Mouse (Mus musculus): ENCODE results near the gene Card9. TPM values are rescaled to one million over a fixed set of nuclear protein-coding genes. Genes with fewer than 3 reads are reported as not detected.

Gene Card9
- 0.26 and 0.33 TPM in 2 replicates for polyA plus RNA-seq (2015; fragmentation: Nextera tagmentation; extraction: Ambion mirVana)

DNA sequence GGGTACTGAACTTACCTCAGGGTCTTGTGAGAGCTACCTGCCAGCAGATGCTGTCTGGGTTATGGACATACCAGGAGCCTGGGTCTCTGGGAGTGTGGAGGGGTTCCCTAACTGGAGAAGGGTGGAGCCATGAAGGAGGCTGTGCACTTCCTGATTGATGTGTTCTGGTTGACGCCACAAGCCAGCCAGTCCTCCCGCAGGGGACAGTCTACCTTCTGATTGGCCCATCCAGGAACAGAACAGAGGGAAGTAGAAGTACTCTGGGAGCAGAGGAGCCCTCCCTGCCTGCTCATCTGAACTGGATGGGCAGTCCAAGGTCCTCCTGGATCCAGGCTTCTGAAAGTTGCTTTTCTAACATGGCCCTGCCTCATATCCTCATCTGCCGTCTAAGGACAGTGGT is at the start of gene Card9:
Gene Card9, minus strand, starts transcription at position 147 of the 400 bp plus-strand sequence.
- H3K4me3 ChIP-seq (ENCODE audit: low read depth, low read length) = no peak within 1 kb of the TSS
- H3K36me3 ChIP-seq (ENCODE audit: control insufficient read depth, insufficient read depth) = peaks cover 3% of the 10 kb centered on the region; the same call in 1 of the 2 replicates
- H3K27ac ChIP-seq (ENCODE audit: low read depth, low read length) = no peak within 1 kb of the TSS
- no peak for TF ChIP-seq CTCF (IDR thresholded peaks at IDR 0.05; ENCODE audit: low read depth)
- peak; percentile 23; the same call in 1 of the 2 replicates for ATAC-seq
- no peaks in the 10 kb centered on the region for H3K4me1 ChIP-seq (replicated peaks; ENCODE audit: control insufficient read depth, insufficient read depth, low read length)
- no peak within 1 kb of the TSS for H3K9ac ChIP-seq (ENCODE audit: low read depth, low read length)
- H3K9me3 ChIP-seq (ENCODE audit: control insufficient read depth) = no peaks in the 10 kb centered on the region
- no peaks in the 10 kb centered on the region for H3K27me3 ChIP-seq (replicated peaks; ENCODE audit: control insufficient read depth, insufficient read depth, low read length)
- no peak within 1 kb of the TSS for H3K4me2 ChIP-seq (replicated peaks; ENCODE audit: low read depth)
- WGBS = 27% methylated on average over 3 of the region's 3 CpGs

DNA sequence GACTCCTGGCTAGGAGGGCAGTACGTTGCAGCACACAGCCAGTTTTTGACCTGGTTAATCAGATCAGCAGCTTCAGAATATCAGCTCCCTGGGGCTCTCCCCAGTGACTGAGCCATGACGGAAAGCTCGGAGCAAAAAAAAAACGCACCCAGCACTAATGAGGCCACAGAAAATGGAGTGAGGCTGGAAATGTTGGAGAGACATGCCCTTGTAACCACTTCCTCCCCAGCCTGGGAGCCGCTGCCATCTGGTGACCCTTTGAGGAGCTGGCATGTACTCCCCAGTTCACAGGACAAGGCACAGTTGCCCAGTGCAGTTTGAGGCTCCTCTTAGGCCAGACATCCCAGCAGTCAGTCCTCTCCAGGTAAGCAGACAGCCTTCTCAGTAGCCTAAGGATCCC is 49.4 kb upstream of the Card9 start:
- H3K4me3 ChIP-seq (ENCODE audit: low read depth, low read length) = no peak overlapping the region
- ATAC-seq = no peak
- H3K4me2 ChIP-seq (replicated peaks; ENCODE audit: low read depth) = no peak overlapping the region
- H3K27ac ChIP-seq (ENCODE audit: low read depth, low read length) = no peak overlapping the region
- H3K36me3 ChIP-seq (ENCODE audit: control insufficient read depth, insufficient read depth) = peaks cover 52% of the 10 kb centered on the region
- no peaks in the 10 kb centered on the region for H3K27me3 ChIP-seq (replicated peaks; ENCODE audit: control insufficient read depth, insufficient read depth, low read length)
- no peaks in the 10 kb centered on the region for H3K9me3 ChIP-seq (ENCODE audit: control insufficient read depth)
- 0 out of 2 replicates have a peak, but pooled peaks cover 9% of the 10 kb centered on the region for H3K4me1 ChIP-seq (replicated peaks; ENCODE audit: control insufficient read depth, insufficient read depth, low read length)
- H3K9ac ChIP-seq (ENCODE audit: low read depth, low read length) = no peak overlapping the region
- no peak for TF ChIP-seq CTCF (IDR thresholded peaks at IDR 0.05; ENCODE audit: low read depth)
- 80% methylated on average over 5 of the region's 5 CpGs for WGBS

DNA sequence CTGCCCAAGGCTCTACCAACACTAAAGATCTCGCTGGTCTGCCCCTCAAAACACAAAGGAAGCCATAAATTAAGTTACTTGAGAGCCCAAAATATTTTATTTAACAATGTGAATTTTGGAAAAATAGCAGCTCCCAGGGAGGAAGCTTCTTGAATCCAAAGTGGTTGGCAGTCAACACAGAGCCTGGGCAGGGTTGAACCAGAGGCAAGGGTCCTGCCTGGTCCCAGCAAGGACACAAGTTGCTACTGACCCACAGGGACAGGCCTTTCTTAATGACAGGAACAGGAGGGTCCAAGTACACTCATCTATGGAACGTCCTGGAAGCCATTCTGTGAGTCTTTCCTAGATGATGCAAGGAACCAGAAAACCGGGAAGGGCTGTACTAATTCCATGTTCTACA is 48.6 kb upstream of the Card9 start:
- 58% methylated on average over 3 of the region's 3 CpGs for WGBS
- H3K27ac ChIP-seq (ENCODE audit: low read depth, low read length) = no peak overlapping the region
- H3K9ac ChIP-seq (ENCODE audit: low read depth, low read length) = no peak overlapping the region
- no peak for ATAC-seq
- no peaks in the 10 kb centered on the region for H3K9me3 ChIP-seq (ENCODE audit: control insufficient read depth)
- peak overlapping the region; percentile 90 for H3K4me3 ChIP-seq (ENCODE audit: low read depth, low read length)
- no peak for TF ChIP-seq CTCF (IDR thresholded peaks at IDR 0.05; ENCODE audit: low read depth)
- peak overlapping the region; percentile 88 for H3K4me2 ChIP-seq (replicated peaks; ENCODE audit: low read depth)
- peaks cover 50% of the 10 kb centered on the region for H3K36me3 ChIP-seq (ENCODE audit: control insufficient read depth, insufficient read depth)
- H3K27me3 ChIP-seq (replicated peaks; ENCODE audit: control insufficient read depth, insufficient read depth, low read length) = no peaks in the 10 kb centered on the region
- 0 out of 2 replicates have a peak, but pooled peaks cover 9% of the 10 kb centered on the region for H3K4me1 ChIP-seq (replicated peaks; ENCODE audit: control insufficient read depth, insufficient read depth, low read length)

- H3K27ac ChIP-seq (ENCODE audit: low read depth, low read length) = peak within 1 kb of the TSS; percentile 88
- peak; percentile 92 for ATAC-seq
- under 1% methylated on average over 53 of the region's 57 CpGs for WGBS
Observed at GRCm38 (mm10) chr2:26408515-26409356, 48.0 kb upstream of the Card9 start, which contains the start of gene Inpp5e. TSS of gene Inpp5e (minus strand) at chr2:26409203.

GRCm38 (mm10) chr2:26403306-26403705 is 42.6 kb upstream of the Card9 start:
- Histone ChIP-seq H3K27ac (ENCODE audit: low read depth, low read length) (no peak overlapping the region), H3K4me1 (replicated peaks; ENCODE audit: control insufficient read depth, insufficient read depth, low read length) (0 out of 2 replicates have a peak, but pooled peaks cover 6% of the 10 kb centered on the region), H3K27me3 (replicated peaks; ENCODE audit: control insufficient read depth, insufficient read depth, low read length) (no peaks in the 10 kb centered on the region), H3K9ac (ENCODE audit: low read depth, low read length) (no peak overlapping the region), H3K4me2 (replicated peaks; ENCODE audit: low read depth) (no peak overlapping the region), H3K4me3 (ENCODE audit: low read depth, low read length) (no peak overlapping the region), H3K36me3 (ENCODE audit: control insufficient read depth, insufficient read depth) (peaks cover 48% of the 10 kb centered on the region), H3K9me3 (ENCODE audit: control insufficient read depth) (no peaks in the 10 kb centered on the region)
- whole genome bisulfite sequencing = 70% methylated on average over 8 of the region's 8 CpGs
- no peak for TF ChIP-seq CTCF (IDR thresholded peaks at IDR 0.05; ENCODE audit: low read depth)
- ATAC-seq = no peak

More at GRCm38 (mm10) chr2:26408515-26409356, 48.0 kb upstream of the Card9 start, which contains the start of gene Inpp5e:
- H3K36me3 ChIP-seq (ENCODE audit: control insufficient read depth, insufficient read depth) = peaks cover 45% of the 10 kb centered on the region
- TF ChIP-seq CTCF (IDR thresholded peaks at IDR 0.05; ENCODE audit: low read depth) = peak; percentile 98
- H3K4me3 ChIP-seq (ENCODE audit: low read depth, low read length) = peak within 1 kb of the TSS; percentile 90
- no peaks in the 10 kb centered on the region for H3K9me3 ChIP-seq (ENCODE audit: control insufficient read depth)
- H3K27me3 ChIP-seq (replicated peaks; ENCODE audit: control insufficient read depth, insufficient read depth, low read length) = no peaks in the 10 kb centered on the region
- 0 out of 2 replicates have a peak, but pooled peaks cover 9% of the 10 kb centered on the region for H3K4me1 ChIP-seq (replicated peaks; ENCODE audit: control insufficient read depth, insufficient read depth, low read length)
- H3K9ac ChIP-seq (ENCODE audit: low read depth, low read length) = peak within 1 kb of the TSS; percentile 91
- peak within 1 kb of the TSS; percentile 88 for H3K4me2 ChIP-seq (replicated peaks; ENCODE audit: low read depth)

GRCm38 (mm10) chr2:26402265-26402664 is 41.5 kb upstream of the Card9 start:
- Histone ChIP-seq H3K4me3 (ENCODE audit: low read depth, low read length) (no peak overlapping the region), H3K9me3 (ENCODE audit: control insufficient read depth) (no peaks in the 10 kb centered on the region), H3K36me3 (ENCODE audit: control insufficient read depth, insufficient read depth) (peaks cover 54% of the 10 kb centered on the region), H3K27me3 (replicated peaks; ENCODE audit: control insufficient read depth, insufficient read depth, low read length) (no peaks in the 10 kb centered on the region), H3K27ac (ENCODE audit: low read depth, low read length) (no peak overlapping the region), H3K9ac (ENCODE audit: low read depth, low read length) (no peak overlapping the region), H3K4me2 (replicated peaks; ENCODE audit: low read depth) (no peak overlapping the region), H3K4me1 (replicated peaks; ENCODE audit: control insufficient read depth, insufficient read depth, low read length) (0 out of 2 replicates have a peak, but pooled peaks cover 6% of the 10 kb centered on the region)
- no peak for TF ChIP-seq CTCF (IDR thresholded peaks at IDR 0.05; ENCODE audit: low read depth)
- 100% methylated on average over 1 of the region's 1 CpGs for WGBS
- ATAC-seq = no peak

Data from intestine, postnatal 0 days (tissue).